Mouse (Mus musculus): Measurements from ENCODE around the gene Thap7. TPM values are rescaled to one million over a fixed set of nuclear protein-coding genes. Genes with fewer than 3 reads are reported as not detected.
A peak's percentile ranks its signal among the peaks of the same experiment; 100 is the strongest.
"Not testable (repeated sequence)": the region's sequence is repeated elsewhere in the genome, so short reads cannot be mapped to it uniquely, and the experiment has no call there.

Thap7 gene
- polyA plus RNA-seq, 1 experiment from 2014 or later, result 65.1 TPM

- 57% methylated on average over 4 of the region's 4 CpGs for WGBS
- Histone ChIP-seq H3K9ac (ENCODE audit: low read depth, low read length) (no peak overlapping the region), H3K36me3 (ENCODE audit: control insufficient read depth, insufficient read depth) (no peaks in the 10 kb centered on the region), H3K9me3 (ENCODE audit: control insufficient read depth) (no peaks in the 10 kb centered on the region), H3K4me3 (ENCODE audit: low read depth, low read length) (no peak overlapping the region), H3K27ac (ENCODE audit: low read depth, low read length) (no peak overlapping the region), H3K27me3 (replicated peaks; ENCODE audit: control insufficient read depth, insufficient read depth, low read length) (no peaks in the 10 kb centered on the region), H3K4me2 (replicated peaks; ENCODE audit: low read depth) (no peak overlapping the region), H3K4me1 (replicated peaks; ENCODE audit: control insufficient read depth, insufficient read depth, low read length) (no peaks in the 10 kb centered on the region; the same call in none of the 2 replicates)
- TF ChIP-seq CTCF (IDR thresholded peaks at IDR 0.05; ENCODE audit: low read depth), result no peak
- no peak for ATAC-seq
Observed at GRCm38 (mm10) chr16:17556907-17557306, 26.0 kb upstream of the Thap7 start.

- no peak for ATAC-seq
- TF ChIP-seq CTCF (IDR thresholded peaks at IDR 0.05; ENCODE audit: low read depth), result no peak
- H3K27me3 ChIP-seq (replicated peaks; ENCODE audit: control insufficient read depth, insufficient read depth, low read length), result no peaks in the 10 kb centered on the region
- H3K27ac ChIP-seq (ENCODE audit: low read depth, low read length), result no peak overlapping the region
- H3K36me3 ChIP-seq (ENCODE audit: control insufficient read depth, insufficient read depth), result no peaks in the 10 kb centered on the region
- no peak overlapping the region for H3K4me3 ChIP-seq (ENCODE audit: low read depth, low read length)
- H3K9me3 ChIP-seq (ENCODE audit: control insufficient read depth), result no peaks in the 10 kb centered on the region
- 83% methylated on average over 4 of the region's 4 CpGs for WGBS
- no peak overlapping the region for H3K4me2 ChIP-seq (replicated peaks; ENCODE audit: low read depth)
- H3K9ac ChIP-seq (ENCODE audit: low read depth, low read length), result no peak overlapping the region
- H3K4me1 ChIP-seq (replicated peaks; ENCODE audit: control insufficient read depth, insufficient read depth, low read length), result no peaks in the 10 kb centered on the region; the same call in none of the 2 replicates
Observed at GRCm38 (mm10) chr16:17556180-17556579, 25.2 kb upstream of the Thap7 start.

GRCm38 (mm10) chr16:17554702-17555101 lies 23.8 kb upstream of the Thap7 start:
- not testable (repeated sequence) for H3K9ac ChIP-seq (ENCODE audit: low read depth, low read length)

GRCm38 (mm10) chr16:17553910-17554685 lies 23.2 kb upstream of the Thap7 start:
- 0 out of 2 replicates have a peak overlapping the region, but pooled peaks have one; percentile 7 for H3K4me3 ChIP-seq (ENCODE audit: low read depth, low read length)
- WGBS, result 9% methylated on average over 18 of the region's 18 CpGs
- TF ChIP-seq CTCF (IDR thresholded peaks at IDR 0.05; ENCODE audit: low read depth), result no peak
- H3K4me1 ChIP-seq (replicated peaks; ENCODE audit: control insufficient read depth, insufficient read depth, low read length), result no peaks in the 10 kb centered on the region; the same call in 1 of the 2 replicates
- H3K9ac ChIP-seq (ENCODE audit: low read depth, low read length), result no peak overlapping the region
- H3K36me3 ChIP-seq (ENCODE audit: control insufficient read depth, insufficient read depth), result no peaks in the 10 kb centered on the region
- ATAC-seq, result peak; percentile 94
- H3K27ac ChIP-seq (ENCODE audit: low read depth, low read length), result no peak overlapping the region; the same call in 1 of the 2 replicates
- no peaks in the 10 kb centered on the region for H3K27me3 ChIP-seq (replicated peaks; ENCODE audit: control insufficient read depth, insufficient read depth, low read length)
- H3K9me3 ChIP-seq (ENCODE audit: control insufficient read depth), result no peaks in the 10 kb centered on the region
- peak overlapping the region; percentile 60 for H3K4me2 ChIP-seq (replicated peaks; ENCODE audit: low read depth)

More at GRCm38 (mm10) chr16:17554702-17555101, 23.8 kb upstream of the Thap7 start:
- not testable (repeated sequence) for H3K9me3 ChIP-seq (ENCODE audit: control insufficient read depth); ATAC-seq; H3K27me3 ChIP-seq (replicated peaks; ENCODE audit: control insufficient read depth, insufficient read depth, low read length); H3K4me3 ChIP-seq (ENCODE audit: low read depth, low read length); H3K27ac ChIP-seq (ENCODE audit: low read depth, low read length); H3K36me3 ChIP-seq (ENCODE audit: control insufficient read depth, insufficient read depth); H3K4me1 ChIP-seq (replicated peaks; ENCODE audit: control insufficient read depth, insufficient read depth, low read length)
- peak overlapping the region; percentile 60 for H3K4me2 ChIP-seq (replicated peaks; ENCODE audit: low read depth)
- WGBS, result 19% methylated on average over 4 of the region's 4 CpGs

- no peak for TF ChIP-seq CTCF (IDR thresholded peaks at IDR 0.05; ENCODE audit: low read depth)
Observed at GRCm38 (mm10) chr16:17552837-17553236, 21.9 kb upstream of the Thap7 start.

GRCm38 (mm10) chr16:17542632-17543031 lies 11.7 kb upstream of the Thap7 start:
- no peak for TF ChIP-seq CTCF (IDR thresholded peaks at IDR 0.05; ENCODE audit: low read depth)
- H3K36me3 ChIP-seq (ENCODE audit: control insufficient read depth, insufficient read depth), result no peaks in the 10 kb centered on the region
- no peak for ATAC-seq
- H3K27me3 ChIP-seq (replicated peaks; ENCODE audit: control insufficient read depth, insufficient read depth, low read length), result no peaks in the 10 kb centered on the region; the same call in 1 of the 2 replicates
- no peak overlapping the region for H3K4me3 ChIP-seq (ENCODE audit: low read depth, low read length)
- H3K4me2 ChIP-seq (replicated peaks; ENCODE audit: low read depth), result no peak overlapping the region
- no peak overlapping the region for H3K27ac ChIP-seq (ENCODE audit: low read depth, low read length)
- no peaks in the 10 kb centered on the region for H3K4me1 ChIP-seq (replicated peaks; ENCODE audit: control insufficient read depth, insufficient read depth, low read length)
- no peak overlapping the region for H3K9ac ChIP-seq (ENCODE audit: low read depth, low read length)
- 66% methylated on average over 2 of the region's 2 CpGs for WGBS
- no peaks in the 10 kb centered on the region for H3K9me3 ChIP-seq (ENCODE audit: control insufficient read depth)

More at GRCm38 (mm10) chr16:17552837-17553236, 21.9 kb upstream of the Thap7 start:
- no peak overlapping the region for H3K9ac ChIP-seq (ENCODE audit: low read depth, low read length)
- H3K27ac ChIP-seq (ENCODE audit: low read depth, low read length), result no peak overlapping the region
- H3K4me3 ChIP-seq (ENCODE audit: low read depth, low read length), result no peak overlapping the region
- WGBS, result 73% methylated on average over 7 of the region's 7 CpGs
- H3K4me2 ChIP-seq (replicated peaks; ENCODE audit: low read depth), result no peak overlapping the region
- no peaks in the 10 kb centered on the region for H3K9me3 ChIP-seq (ENCODE audit: control insufficient read depth)
- no peak for ATAC-seq
- H3K27me3 ChIP-seq (replicated peaks; ENCODE audit: control insufficient read depth, insufficient read depth, low read length), result no peaks in the 10 kb centered on the region
- H3K4me1 ChIP-seq (replicated peaks; ENCODE audit: control insufficient read depth, insufficient read depth, low read length), result no peaks in the 10 kb centered on the region
- no peaks in the 10 kb centered on the region for H3K36me3 ChIP-seq (ENCODE audit: control insufficient read depth, insufficient read depth)

All from intestine, postnatal 0 days (tissue).